Mouse (Mus musculus) liver, adult 10 weeks (tissue): Measurements from ENCODE around the gene Grik2. TPM values are rescaled to one million over a fixed set of nuclear protein-coding genes. Genes with fewer than 3 reads are reported as not detected.

Source experiments
- polyA plus RNA-seq: library from polyadenylated mRNA; stranded (reverse); fragments of 350-450 nt; fragmentation: Illumina TruSeq; extraction: RNeasy Lipid Tissue Mini Kit (QIAGEN cat#74804); gene quantifications from one replicate; pipeline ENCODE4 v1.2.3, GENCODE M21; 2014; ENCODE audit warnings: low read depth, low replicate concordance

Gene Grik2
- not detected for polyA plus RNA-seq

GRCm38 (mm10) chr10:49788381-49788906 lies at the start of gene Grik2:
Grik2 (minus strand) TSS chr10:49788766.

